Mouse (Mus musculus) bone marrow macrophage, adult 2 months (primary cell): Measurements from ENCODE around the gene Scn2b.

Experiments used
- CTCF ChIP-seq: IDR thresholded peaks from 2 replicates; pipeline ENCODE4 v1.5.1; 2012; ENCODE audit warnings: low read depth, mild to moderate bottlenecking, low read length, moderate library complexity
- POLR2A ChIP-seq: IDR thresholded peaks from 2 replicates; pipeline ENCODE4 v1.6.1; 2012; ENCODE audit warnings: mild to moderate bottlenecking, low read depth, low read length, borderline replicate concordance

DNA sequence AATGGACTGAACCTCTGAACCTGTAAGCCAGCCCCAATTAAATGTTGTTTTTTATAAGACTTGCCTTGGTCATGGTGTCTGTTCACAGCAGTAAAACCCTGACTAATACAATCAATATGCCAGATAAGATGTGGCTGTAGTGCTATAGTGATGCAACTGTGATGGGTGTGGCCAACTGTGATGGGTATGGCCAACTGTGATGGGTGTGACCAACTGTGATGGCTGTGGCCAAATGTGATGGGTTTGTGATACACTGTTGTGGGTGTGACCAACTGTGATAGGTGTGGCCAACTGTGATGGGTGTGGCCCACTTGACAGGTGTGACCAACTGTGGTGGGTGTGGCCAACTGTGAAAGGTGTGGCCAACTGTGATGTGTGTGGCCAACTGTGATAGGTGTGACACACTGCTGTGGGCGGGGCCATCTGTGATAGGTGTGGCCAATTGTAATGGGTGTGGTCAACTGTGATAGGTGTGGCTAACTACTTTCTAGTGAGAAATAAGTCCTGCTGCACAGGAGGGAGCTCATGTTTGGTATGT is 53.6 kb downstream of the Scn2b start:
- no peak for TF ChIP-seq CTCF
- no peak for TF ChIP-seq POLR2A
